Mouse (Mus musculus) liver, embryonic 14.5 days (tissue): ENCODE results near the gene Vmac. TPM values are rescaled to one million over a fixed set of nuclear protein-coding genes. Genes with fewer than 3 reads are reported as not detected.
A peak's percentile ranks its signal among the peaks of the same experiment; 100 is the strongest.

Source experiments
- ATAC-seq: fragments of 200-750 bp; cut with Nextera tagmentation; 2 replicates; pipeline ENCODE4 v1.8.0; 2017; ENCODE audit warnings: moderate number of reproducible peaks, mild to moderate bottlenecking, moderate library complexity; ENCODE audit not compliant: insufficient read depth
- DNase-seq, 3 experiments: peaks; one replicate each; pipeline ENCODE4 v3.0.0-alpha.2; 2012 to 2013; ENCODE audit warnings: low read depth in 3 of 3, low spot score in 3 of 3
- H3K27ac ChIP-seq: fragments of 300-500 bp; sonication (generic); 2 replicates; pipeline ENCODE4 v1.5.1; 2014; ENCODE audit warnings: moderate library complexity, mild to moderate bottlenecking, control low read depth, inconsistent platforms
- H3K27me3 ChIP-seq: fragments of 300-500 bp; sonication (generic); 2 replicates; pipeline ENCODE4 v1.6.1; 2014; ENCODE audit warnings: mild to moderate bottlenecking, low read length, moderate library complexity; ENCODE audit not compliant: control insufficient read depth, insufficient read depth
- H3K36me3 ChIP-seq: fragments of 300-500 bp; sonication (generic); replicated peaks from 2 replicates; pipeline ENCODE4 v1.6.1; 2014; ENCODE audit warnings: low read depth; ENCODE audit not compliant: control insufficient read depth, insufficient read depth
- H3K4me1 ChIP-seq, 2 experiments: fragments of 200-500 bp in 1 of 2; fragments of 300-500 bp in 1 of 2; sonication (generic) in 1 of 2; replicated peaks; 2 replicates each; pipeline ENCODE4 v1.6.1; 2012 to 2014; ENCODE audit warnings: antibody characterized with exemption in 1 of 2, inconsistent platforms in 1 of 2, low read length in 1 of 2; ENCODE audit not compliant: control insufficient read depth in 2 of 2, insufficient read depth in 2 of 2
- H3K4me2 ChIP-seq: fragments of 300-500 bp; sonication (generic); 2 replicates; pipeline ENCODE4 v1.6.1; 2014; ENCODE audit warnings: low read depth, mild to moderate bottlenecking, control low read depth, moderate library complexity
- H3K4me3 ChIP-seq, 2 experiments: fragments of 200-500 bp in 1 of 2; fragments of 300-500 bp in 1 of 2; sonication (generic) in 1 of 2; 2 replicates each; pipeline ENCODE4 v1.5.1; 2012 to 2014; ENCODE audit warnings: low read depth in 2 of 2, low read length in 2 of 2, mild to moderate bottlenecking in 2 of 2, control low read depth in 1 of 2, inconsistent platforms in 1 of 2, moderate library complexity in 1 of 2; ENCODE audit not compliant: insufficient read depth in 1 of 2
- H3K9ac ChIP-seq: fragments of 300-500 bp; sonication (generic); replicated peaks from 2 replicates; pipeline ENCODE4 v1.6.1; 2014; ENCODE audit warnings: mild to moderate bottlenecking, control low read depth, moderate library complexity
- H3K9me3 ChIP-seq: fragments of 300-500 bp; sonication (generic); 2 replicates; pipeline ENCODE4 v1.6.1; 2016; ENCODE audit warnings: low read length, mixed read lengths; ENCODE audit not compliant: control insufficient read depth
- CTCF ChIP-seq: IDR thresholded peaks from 2 replicates; pipeline ENCODE4 v1.5.1; 2016; ENCODE audit warnings: antibody characterized with exemption, low read depth, control low read depth
- EP300 ChIP-seq: IDR thresholded peaks from 2 replicates; pipeline ENCODE4 v1.6.1; 2016; ENCODE audit warnings: antibody characterized with exemption, low read depth
- WGBS: fragments of 180-500 bp; shearing (Covaris S2); extraction: QIAGEN DNeasy Blood & Tissue Kit; methylation state at CpG from one replicate; pipeline ENCODE4 v1.1.7; 2014; ENCODE audit not compliant: insufficient replicate concordance; 5-methylcytosine and 5-hydroxymethylcytosine counted together
- polyA plus RNA-seq, 2 experiments: library from polyadenylated mRNA; depleted of rRNA in 1 of 2; stranded (reverse) in 1 of 2; unstranded in 1 of 2; fragments of >200 nt; fragmentation: Nextera tagmentation in 1 of 2; extraction: Ambion mirVana in 1 of 2; gene quantifications; 2 replicates each; pipeline versions ENCODE4 v1.2.1 to v1.2.3; 2012 to 2014

Vmac gene
- polyA plus RNA-seq, 2 experiments, result 2.8 to 3.2 TPM

GRCm38 (mm10) chr17:56716655-56717362 lies 1.0 kb downstream of the Vmac start:
- ATAC-seq, result peak; percentile 84

GRCm38 (mm10) chr17:56715914-56716654 lies 1.7 kb downstream of the Vmac start:
- no peak for TF ChIP-seq EP300
- TF ChIP-seq CTCF, result peak; percentile 4; the same call in 1 of the 2 replicates
- 28% methylated on average over 22 of the region's 22 CpGs for WGBS
- DNase-seq (no peak), ATAC-seq (no peak)
- no peaks in the 10 kb centered on the region for H3K27me3 ChIP-seq
- H3K27ac ChIP-seq, result no peak overlapping the region; the same call in 1 of the 2 replicates
- H3K4me1 ChIP-seq, result peaks cover 5 to 9% of the 10 kb centered on the region in 2 experiments; a peak in 3 of 4 replicates
- peak overlapping the region; percentile 67 to 86 for H3K4me3 ChIP-seq
- H3K9ac ChIP-seq, result peak overlapping the region; percentile 63
- peak overlapping the region; percentile 86 for H3K4me2 ChIP-seq
- H3K36me3 ChIP-seq, result peaks cover 14% of the 10 kb centered on the region
- no peaks in the 10 kb centered on the region for H3K9me3 ChIP-seq

More at GRCm38 (mm10) chr17:56716655-56717362, 1.0 kb downstream of the Vmac start:
- Histone ChIP-seq H3K4me2 (peak overlapping the region; percentile 86), H3K9ac (peak overlapping the region; percentile 80), H3K27ac (peak overlapping the region; percentile 83), H3K36me3 (peaks cover 7% of the 10 kb centered on the region), H3K27me3 (no peaks in the 10 kb centered on the region), H3K4me1 (peaks cover 5 to 9% of the 10 kb centered on the region in 2 experiments; a peak in 3 of 4 replicates), H3K4me3 (peak overlapping the region; percentile 67 to 86), H3K9me3 (no peaks in the 10 kb centered on the region)
- under 1% methylated on average over 55 of the region's 55 CpGs for WGBS
- TF ChIP-seq EP300, result no peak
- TF ChIP-seq CTCF, result no peak
- peak; percentile 96 to 98 (median 97) for DNase-seq

- 59% methylated on average over 11 of the region's 11 CpGs for WGBS
- ATAC-seq (no peak), DNase-seq (no peak)
- Histone ChIP-seq H3K4me2 (no peak overlapping the region), H3K9me3 (no peaks in the 10 kb centered on the region), H3K4me1 (peaks cover 5 to 9% of the 10 kb centered on the region in 2 experiments; a peak in 3 of 4 replicates), H3K4me3 (no peak overlapping the region), H3K27me3 (no peaks in the 10 kb centered on the region), H3K27ac (no peak overlapping the region), H3K9ac (no peak overlapping the region), H3K36me3 (peaks cover 21% of the 10 kb centered on the region)
- TF ChIP-seq CTCF, result no peak
- TF ChIP-seq EP300, result no peak
Measured at GRCm38 (mm10) chr17:56715360-56715759, 2.5 kb downstream of the Vmac start.

- H3K9me3 ChIP-seq, result no peaks in the 10 kb centered on the region
- WGBS, result 85% methylated on average over 3 of the region's 3 CpGs
- DNase-seq, result no peak
- 0 out of 4 replicates have a peak, but pooled peaks cover 0 to 3% of the 10 kb centered on the region in 2 experiments for H3K4me1 ChIP-seq
- no peak overlapping the region for H3K27ac ChIP-seq
- no peaks in the 10 kb centered on the region for H3K27me3 ChIP-seq
- H3K36me3 ChIP-seq, result peaks cover 77% of the 10 kb centered on the region
- TF ChIP-seq EP300 (no peak), CTCF (no peak)
- H3K4me2 ChIP-seq, result no peak overlapping the region
- H3K4me3 ChIP-seq, result no peak overlapping the region
- H3K9ac ChIP-seq, result no peak overlapping the region
- ATAC-seq, result no peak
Measured at GRCm38 (mm10) chr17:56709708-56710107, 8.1 kb downstream of the Vmac start.

- H3K27me3 ChIP-seq, result no peaks in the 10 kb centered on the region
- no peak overlapping the region for H3K27ac ChIP-seq
- H3K9ac ChIP-seq, result no peak overlapping the region
- peaks cover 85% of the 10 kb centered on the region for H3K36me3 ChIP-seq
- ATAC-seq, result no peak
- 0 out of 4 replicates have a peak, but pooled peaks cover 0 to 3% of the 10 kb centered on the region in 2 experiments for H3K4me1 ChIP-seq
- H3K4me2 ChIP-seq, result no peak overlapping the region
- no peak for DNase-seq
- no peak for TF ChIP-seq EP300
- TF ChIP-seq CTCF, result no peak
- no peak overlapping the region for H3K4me3 ChIP-seq
- no peaks in the 10 kb centered on the region for H3K9me3 ChIP-seq
- 83% methylated on average over 4 of the region's 4 CpGs for WGBS
Measured at GRCm38 (mm10) chr17:56708692-56709091, 9.1 kb downstream of the Vmac start.
